ENCODE assay signal across 13 mouse cellular contexts in genomic region chr1:89599983-89600741, GRCm38 (mm10).
DNase-seq lines count a peak whose midpoint lies in the region; ATAC-seq lines count a peak whose summit lies in the region.
"Had no signal": no experiment of that assay in that cellular context is flagged by ENCODE, and none has a peak within 500 bp of the region (broad histone marks: within the 10 kb centered on the region; RNA-seq: fewer than 3 reads in every experiment).

No protein-coding gene starts in this region.

- no peaks in the 10 kb centered on the region for H3K36me3 ChIP-seq in heart, embryonic 11.5 days (ENCODE audit: control insufficient read depth, insufficient read depth, low read length)
- H3K36me3 ChIP-seq in heart, embryonic 16.5 days (ENCODE audit: control insufficient read depth, insufficient read depth), result no peaks in the 10 kb centered on the region
- H3K36me3 ChIP-seq: liver, embryonic 13.5 days had no signal

- H3K27me3 ChIP-seq in heart, embryonic 11.5 days (ENCODE audit: control insufficient read depth, insufficient read depth, low read length), result no peaks in the 10 kb centered on the region
- no peaks in the 10 kb centered on the region for H3K27me3 ChIP-seq in heart, embryonic 16.5 days (ENCODE audit: control insufficient read depth, insufficient read depth, low read length)
- H3K27me3 ChIP-seq: liver, embryonic 13.5 days had no signal

- 0 out of 2 replicates have a peak overlapping the region, but pooled peaks have one; percentile 57 for H3K27ac ChIP-seq in heart, embryonic 11.5 days (ENCODE audit: low read depth, low read length)
- peak overlapping the region; percentile 72 for H3K27ac ChIP-seq in heart, embryonic 16.5 days (ENCODE audit: low read length)
- H3K27ac ChIP-seq: liver, embryonic 13.5 days; macrophage had no signal

- DNase-seq in heart, adult 8-10 months (ENCODE audit: low spot score), result no peak
- peak; percentile 43 for DNase-seq in right cerebral cortex, adult 18-20 months
- DNase-seq in right cerebral cortex, postnatal 25 days, result no peak
- DNase-seq in lung, postnatal 36 days, result no peak
- no peak for DNase-seq in kidney, adult 8-10 months
- DNase-seq: adrenal gland, postnatal 25 days; embryo, embryonic 11 days; gastrocnemius, postnatal 25 days; liver, embryonic 13.5 days had no signal

- H3K9me3 ChIP-seq in heart, embryonic 11.5 days (replicated peaks; ENCODE audit: control insufficient read depth, low read length), result no peaks in the 10 kb centered on the region
- no peaks in the 10 kb centered on the region for H3K9me3 ChIP-seq in heart, embryonic 16.5 days (replicated peaks; ENCODE audit: control insufficient read depth, low read length)
- H3K9me3 ChIP-seq: liver, embryonic 13.5 days had no signal

- 68% methylated on average over 11 of the region's 11 CpGs for whole genome bisulfite sequencing in heart, embryonic 11.5 days (ENCODE audit: insufficient replicate concordance)
- WGBS in heart, embryonic 16.5 days, result 68% methylated on average over 11 of the region's 11 CpGs

- no peak overlapping the region for H3K4me3 ChIP-seq in heart, embryonic 11.5 days (ENCODE audit: low read depth, low read length)
- no peak overlapping the region for H3K4me3 ChIP-seq in heart, embryonic 16.5 days (ENCODE audit: low read length)
- H3K4me3 ChIP-seq: liver, embryonic 13.5 days had no signal

- H3K9ac ChIP-seq in heart, embryonic 11.5 days (ENCODE audit: low read depth, low read length), result no peak overlapping the region
- peak overlapping the region; percentile 44; the same call in 1 of the 2 replicates for H3K9ac ChIP-seq in heart, embryonic 16.5 days (ENCODE audit: low read length)
- H3K9ac ChIP-seq: liver, embryonic 13.5 days had no signal

- ATAC-seq in heart, embryonic 11.5 days (replicated peaks; ENCODE audit: insufficient number of reproducible peaks, low FRiP score, low TSS enrichment), result no peak
- no peak for ATAC-seq in heart, embryonic 16.5 days (replicated peaks; ENCODE audit: extremely low read depth, insufficient read depth, low FRiP score)
- ATAC-seq: intestine, postnatal 0 days had no signal

- H3K4me1 ChIP-seq in heart, embryonic 11.5 days (ENCODE audit: control insufficient read depth, insufficient read depth, low read length), result peaks cover 45% of the 10 kb centered on the region
- H3K4me1 ChIP-seq in heart, embryonic 16.5 days (ENCODE audit: control insufficient read depth, insufficient read depth, low read length), result peaks cover 60% of the 10 kb centered on the region

- no peak overlapping the region; the same call in 1 of the 2 replicates for H3K4me2 ChIP-seq in heart, embryonic 11.5 days
- no peak overlapping the region for H3K4me2 ChIP-seq in heart, embryonic 16.5 days (ENCODE audit: low read depth, low read length)
- H3K4me2 ChIP-seq: liver, embryonic 13.5 days had no signal
